Mouse (Mus musculus): ENCODE results near the gene Gm45808. TPM values are rescaled to one million over a fixed set of nuclear protein-coding genes. Genes with fewer than 3 reads are reported as not detected.
"Not testable (repeated sequence)": the region's sequence is repeated elsewhere in the genome, so short reads cannot be mapped to it uniquely, and the experiment has no call there.

Gm45808 gene
- polyA plus RNA-seq, 1 experiment from 2014 or later = not detected

DNA sequence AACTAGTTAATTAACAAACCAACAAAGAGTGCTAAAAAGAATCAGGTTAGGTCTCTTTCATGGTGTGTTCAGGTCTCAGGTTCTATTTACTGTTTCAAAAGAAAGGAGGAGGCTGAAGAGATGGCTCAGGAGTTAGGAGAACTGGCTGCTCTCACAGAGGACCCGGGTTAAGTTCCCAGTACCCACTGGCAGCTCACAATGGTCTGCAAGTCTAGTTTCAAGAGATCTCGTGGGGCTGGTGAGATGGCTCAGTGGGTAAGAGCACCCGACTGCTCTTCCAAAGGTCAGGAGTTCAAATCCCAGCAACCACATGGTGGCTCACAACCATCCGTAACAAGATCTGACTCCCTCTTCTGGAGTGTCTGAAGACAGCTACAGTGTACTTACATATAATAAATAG lies 6.3 kb downstream of the Gm45808 start:
- not testable (repeated sequence) for H3K4me1 ChIP-seq (ENCODE audit: control insufficient read depth, insufficient read depth, low read length); ATAC-seq; H3K9me3 ChIP-seq (ENCODE audit: control insufficient read depth, low read length); H3K9ac ChIP-seq (ENCODE audit: low read depth, low read length); H3K36me3 ChIP-seq (ENCODE audit: control insufficient read depth, insufficient read depth, low read length); H3K4me2 ChIP-seq (ENCODE audit: low read depth, low read length); H3K27ac ChIP-seq (ENCODE audit: low read length); H3K4me3 ChIP-seq (ENCODE audit: low read length); H3K27me3 ChIP-seq (replicated peaks; ENCODE audit: control insufficient read depth, insufficient read depth, low read length)
- WGBS = 67% methylated on average over 3 of the region's 4 CpGs

GRCm38 (mm10) chr7:45478774-45479173 lies 7.8 kb downstream of the Gm45808 start:
- H3K27ac ChIP-seq (ENCODE audit: low read length) = no peak overlapping the region
- H3K27me3 ChIP-seq (replicated peaks; ENCODE audit: control insufficient read depth, insufficient read depth, low read length) = no peaks in the 10 kb centered on the region
- H3K36me3 ChIP-seq (ENCODE audit: control insufficient read depth, insufficient read depth, low read length) = no peaks in the 10 kb centered on the region
- no peak overlapping the region for H3K4me2 ChIP-seq (ENCODE audit: low read depth, low read length)
- H3K4me1 ChIP-seq (ENCODE audit: control insufficient read depth, insufficient read depth, low read length) = no peaks in the 10 kb centered on the region
- H3K9ac ChIP-seq (ENCODE audit: low read depth, low read length) = no peak overlapping the region
- H3K9me3 ChIP-seq (ENCODE audit: control insufficient read depth, low read length) = no peaks in the 10 kb centered on the region
- 92% methylated on average over 7 of the region's 7 CpGs for WGBS
- no peak for ATAC-seq
- no peak overlapping the region for H3K4me3 ChIP-seq (ENCODE audit: low read length)

DNA sequence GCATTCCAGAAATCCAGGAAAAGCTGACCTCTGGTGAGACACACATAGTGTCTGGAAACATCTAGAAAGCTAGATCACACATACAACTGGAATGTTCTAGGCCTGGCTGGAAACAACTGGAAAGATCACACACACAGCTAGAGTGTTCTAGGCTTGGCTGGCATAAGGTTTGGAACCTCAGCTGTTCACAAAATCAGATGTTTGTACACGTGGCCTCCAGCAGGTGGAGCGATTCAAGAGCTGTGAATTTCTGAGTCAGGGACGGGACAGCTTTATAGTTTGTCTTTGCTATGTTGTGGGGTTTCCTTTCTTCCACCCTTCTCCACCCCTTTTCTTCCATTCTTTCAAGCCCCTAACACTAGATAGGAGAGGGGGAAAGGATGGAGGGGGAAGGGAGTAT lies 9.6 kb downstream of the Gm45808 start:
- 2% methylated on average over 3 of the region's 3 CpGs for WGBS

DNA sequence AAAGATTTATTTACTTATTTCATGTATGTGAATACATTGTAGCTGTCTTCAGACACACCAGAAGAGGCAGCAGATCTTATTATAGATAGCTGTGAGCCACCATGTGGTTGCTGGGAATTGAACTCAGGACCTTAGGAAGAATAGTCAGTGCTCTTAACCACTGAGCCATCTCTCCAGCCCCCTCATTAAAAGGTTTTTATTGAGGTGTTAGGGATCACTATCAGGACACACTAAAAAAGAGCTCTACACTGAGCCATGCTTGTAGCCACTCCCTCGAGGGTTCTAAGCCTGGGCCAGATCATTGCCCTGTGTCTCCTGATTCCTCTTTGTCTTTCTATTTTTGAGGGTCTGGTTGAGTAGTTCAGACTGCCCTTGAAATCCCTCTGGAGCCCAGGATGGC lies 10.2 kb downstream of the Gm45808 start:
- H3K27ac ChIP-seq (ENCODE audit: low read length) = no peak overlapping the region
- H3K4me1 ChIP-seq (ENCODE audit: control insufficient read depth, insufficient read depth, low read length) = no peaks in the 10 kb centered on the region
- no peak overlapping the region for H3K4me2 ChIP-seq (ENCODE audit: low read depth, low read length)
- no peak for ATAC-seq
- 39% methylated on average over 1 of the region's 1 CpGs for WGBS
- no peaks in the 10 kb centered on the region for H3K27me3 ChIP-seq (replicated peaks; ENCODE audit: control insufficient read depth, insufficient read depth, low read length)
- no peaks in the 10 kb centered on the region for H3K9me3 ChIP-seq (ENCODE audit: control insufficient read depth, low read length)
- no peak overlapping the region for H3K9ac ChIP-seq (ENCODE audit: low read depth, low read length)
- no peaks in the 10 kb centered on the region for H3K36me3 ChIP-seq (ENCODE audit: control insufficient read depth, insufficient read depth, low read length)
- no peak overlapping the region for H3K4me3 ChIP-seq (ENCODE audit: low read length)

More for the DNA sequence above, 9.6 kb downstream of the Gm45808 start:
- Histone ChIP-seq H3K27me3 (replicated peaks; ENCODE audit: control insufficient read depth, insufficient read depth, low read length) (no peaks in the 10 kb centered on the region), H3K4me1 (ENCODE audit: control insufficient read depth, insufficient read depth, low read length) (no peaks in the 10 kb centered on the region), H3K9me3 (ENCODE audit: control insufficient read depth, low read length) (no peaks in the 10 kb centered on the region), H3K4me3 (ENCODE audit: low read length) (no peak overlapping the region), H3K4me2 (ENCODE audit: low read depth, low read length) (no peak overlapping the region), H3K27ac (ENCODE audit: low read length) (no peak overlapping the region), H3K36me3 (ENCODE audit: control insufficient read depth, insufficient read depth, low read length) (no peaks in the 10 kb centered on the region), H3K9ac (ENCODE audit: low read depth, low read length) (no peak overlapping the region)
- peak; percentile 18; the same call in 1 of the 2 replicates for ATAC-seq

DNA sequence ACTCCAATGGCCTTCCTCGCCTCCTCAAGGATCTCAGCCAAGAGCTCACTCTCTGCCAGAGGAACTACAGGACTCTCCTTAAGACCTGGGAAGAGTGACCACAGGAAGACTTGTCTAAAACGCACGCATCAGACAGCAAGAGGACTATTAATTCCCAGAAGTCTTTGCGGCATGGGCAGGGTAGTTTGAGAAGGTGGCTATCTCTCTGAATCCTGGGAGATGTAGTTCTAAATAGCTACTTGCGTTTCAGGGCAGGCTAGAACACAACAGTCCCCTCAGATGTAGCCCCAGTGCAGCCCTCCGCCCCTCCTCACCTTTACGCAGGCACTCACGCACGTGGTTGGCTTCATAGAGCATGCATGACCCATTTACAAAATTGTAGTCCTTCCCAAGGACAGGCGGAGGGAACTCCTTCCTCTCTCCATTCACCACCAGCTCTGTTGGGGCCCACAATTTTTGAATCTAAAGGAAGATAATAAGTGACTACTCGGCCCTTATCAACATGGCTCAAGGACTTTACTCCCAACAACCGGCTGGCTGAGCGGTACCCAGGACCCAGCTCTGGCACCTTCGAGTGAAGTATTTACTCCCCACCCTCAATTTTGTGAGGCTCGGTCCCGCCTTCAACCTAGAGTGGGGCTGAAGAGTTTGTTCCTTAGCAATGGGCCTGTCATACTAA lies 11.2 kb downstream of the Gm45808 start:
- Histone ChIP-seq H3K9me3 (ENCODE audit: control insufficient read depth, low read length) (no peaks in the 10 kb centered on the region), H3K27me3 (replicated peaks; ENCODE audit: control insufficient read depth, insufficient read depth, low read length) (no peaks in the 10 kb centered on the region), H3K36me3 (ENCODE audit: control insufficient read depth, insufficient read depth, low read length) (no peaks in the 10 kb centered on the region), H3K4me2 (ENCODE audit: low read depth, low read length) (peak overlapping the region; percentile 45), H3K4me3 (ENCODE audit: low read length) (peak overlapping the region; percentile 30), H3K27ac (ENCODE audit: low read length) (peak overlapping the region; percentile 76), H3K4me1 (ENCODE audit: control insufficient read depth, insufficient read depth, low read length) (no peaks in the 10 kb centered on the region), H3K9ac (ENCODE audit: low read depth, low read length) (peak overlapping the region; percentile 58)
- WGBS = 56% methylated on average over 16 of the region's 16 CpGs
- peak; percentile 79 for ATAC-seq

GRCm38 (mm10) chr7:45470869-45471268 lies 15.7 kb downstream of the Gm45808 start:
- Histone ChIP-seq H3K9ac (ENCODE audit: low read depth, low read length) (no peak overlapping the region), H3K9me3 (ENCODE audit: control insufficient read depth, low read length) (no peaks in the 10 kb centered on the region), H3K36me3 (ENCODE audit: control insufficient read depth, insufficient read depth, low read length) (no peaks in the 10 kb centered on the region), H3K27ac (ENCODE audit: low read length) (no peak overlapping the region), H3K4me2 (ENCODE audit: low read depth, low read length) (no peak overlapping the region), H3K4me3 (ENCODE audit: low read length) (no peak overlapping the region), H3K27me3 (replicated peaks; ENCODE audit: control insufficient read depth, insufficient read depth, low read length) (no peaks in the 10 kb centered on the region), H3K4me1 (ENCODE audit: control insufficient read depth, insufficient read depth, low read length) (peaks cover 6% of the 10 kb centered on the region)
- 10% methylated on average over 3 of the region's 3 CpGs for WGBS
- ATAC-seq = no peak

- Histone ChIP-seq H3K4me2 (ENCODE audit: low read depth, low read length) (peak overlapping the region; percentile 57), H3K27me3 (replicated peaks; ENCODE audit: control insufficient read depth, insufficient read depth, low read length) (no peaks in the 10 kb centered on the region), H3K4me1 (ENCODE audit: control insufficient read depth, insufficient read depth, low read length) (peaks cover 15% of the 10 kb centered on the region), H3K9me3 (ENCODE audit: control insufficient read depth, low read length) (no peaks in the 10 kb centered on the region), H3K36me3 (ENCODE audit: control insufficient read depth, insufficient read depth, low read length) (no peaks in the 10 kb centered on the region; the same call in 1 of the 2 replicates), H3K27ac (ENCODE audit: low read length) (no peak overlapping the region), H3K4me3 (ENCODE audit: low read length) (peak overlapping the region; percentile 85), H3K9ac (ENCODE audit: low read depth, low read length) (peak overlapping the region; percentile 88)
- WGBS = 34% methylated on average over 7 of the region's 7 CpGs
- peak; percentile 15; the same call in 1 of the 2 replicates for ATAC-seq
Measured at GRCm38 (mm10) chr7:45467090-45467670, 19.4 kb downstream of the Gm45808 start.

- no peaks in the 10 kb centered on the region; the same call in 1 of the 2 replicates for H3K36me3 ChIP-seq (ENCODE audit: control insufficient read depth, insufficient read depth, low read length)
- H3K27me3 ChIP-seq (replicated peaks; ENCODE audit: control insufficient read depth, insufficient read depth, low read length) = no peaks in the 10 kb centered on the region
- peak within 1 kb of the TSS; percentile 88 for H3K9ac ChIP-seq (ENCODE audit: low read depth, low read length)
- ATAC-seq = peak; percentile 77
- H3K4me3 ChIP-seq (ENCODE audit: low read length) = peak within 1 kb of the TSS; percentile 85
- peaks cover 21% of the 10 kb centered on the region for H3K4me1 ChIP-seq (ENCODE audit: control insufficient read depth, insufficient read depth, low read length)
- under 1% methylated on average over 58 of the region's 58 CpGs for WGBS
- peak within 1 kb of the TSS; percentile 52 for H3K27ac ChIP-seq (ENCODE audit: low read length)
- H3K4me2 ChIP-seq (ENCODE audit: low read depth, low read length) = peak within 1 kb of the TSS; percentile 64
- no peaks in the 10 kb centered on the region for H3K9me3 ChIP-seq (ENCODE audit: control insufficient read depth, low read length)
Measured at GRCm38 (mm10) chr7:45466283-45467089, 20.1 kb downstream of the Gm45808 start, which contains the start of gene Bax. Bax (minus strand) TSS chr7:45466898.

- no peak for ATAC-seq
- Histone ChIP-seq H3K27ac (ENCODE audit: low read length) (no peak overlapping the region; the same call in 1 of the 2 replicates), H3K27me3 (replicated peaks; ENCODE audit: control insufficient read depth, insufficient read depth, low read length) (no peaks in the 10 kb centered on the region), H3K4me3 (ENCODE audit: low read length) (peak overlapping the region; percentile 85), H3K9ac (ENCODE audit: low read depth, low read length) (peak overlapping the region; percentile 88), H3K36me3 (ENCODE audit: control insufficient read depth, insufficient read depth, low read length) (no peaks in the 10 kb centered on the region; the same call in 1 of the 2 replicates), H3K4me1 (ENCODE audit: control insufficient read depth, insufficient read depth, low read length) (peaks cover 29% of the 10 kb centered on the region), H3K9me3 (ENCODE audit: control insufficient read depth, low read length) (no peaks in the 10 kb centered on the region), H3K4me2 (ENCODE audit: low read depth, low read length) (peak overlapping the region; percentile 64)
- 71% methylated on average over 9 of the region's 9 CpGs for whole genome bisulfite sequencing
Measured at GRCm38 (mm10) chr7:45465549-45465948, 21.1 kb downstream of the Gm45808 start.

All from intestine, embryonic 16.5 days (tissue).